Mouse (Mus musculus): ENCODE measurements around the gene Il1b. TPM values are rescaled to one million over a fixed set of nuclear protein-coding genes. Genes with fewer than 3 reads are reported as not detected.

Il1b gene
- polyA plus RNA-seq, 1 experiment from 2014 or later: 0.38 TPM

DNA sequence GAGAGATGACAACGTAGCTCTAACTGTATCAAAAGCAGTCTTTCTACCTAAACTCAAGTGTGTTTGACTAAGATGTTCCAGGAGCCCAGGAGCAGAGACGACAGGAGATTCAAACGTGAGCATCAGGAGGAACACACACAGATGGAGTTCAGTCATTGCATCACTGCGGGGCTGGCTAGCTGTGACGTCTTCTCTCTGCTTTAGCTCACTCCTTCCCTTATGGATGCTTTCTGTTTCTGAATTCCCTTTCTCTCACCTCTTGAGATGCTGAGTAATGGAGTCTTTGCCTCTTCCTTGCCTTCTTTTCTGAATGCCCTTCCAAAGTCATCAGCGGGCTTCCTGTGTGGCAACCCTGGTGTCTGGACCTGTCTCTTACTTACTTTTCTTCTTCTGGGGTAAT lies 56.1 kb downstream of the Il1b start:
- Histone ChIP-seq H3K4me2 (no peak overlapping the region), H3K27ac (no peak overlapping the region), H3K9ac (no peak overlapping the region), H3K4me3 (no peak overlapping the region), H3K27me3 (replicated peaks) (peaks cover 3% of the 10 kb centered on the region; the same call in 1 of the 2 replicates), H3K9me3 (replicated peaks) (no peaks in the 10 kb centered on the region), H3K36me3 (no peaks in the 10 kb centered on the region), H3K4me1 (no peaks in the 10 kb centered on the region)
- 59% methylated on average over 6 of the region's 6 CpGs for WGBS (ENCODE audit: insufficient replicate concordance)
- no peak for ATAC-seq

Other genes with a start within 250 kb of the Il1b start
- 12.3 and 13.6 TPM in 2 replicates for gene Chchd5, start 241.4 kb downstream of the Il1b start, polyA plus RNA-seq (2016; fragmentation: Nextera tagmentation; extraction: Ambion mirVana)
- gene Slc20a1, start 172.4 kb downstream of the Il1b start, polyA plus RNA-seq (2016; fragmentation: Nextera tagmentation; extraction: Ambion mirVana): 76.2 and 78.4 TPM in 2 replicates
- gene Ckap2l, start 73.9 kb downstream of the Il1b start, polyA plus RNA-seq (2016; fragmentation: Nextera tagmentation; extraction: Ambion mirVana): 31.6 and 36.3 TPM in 2 replicates
- gene Il1a, start 61.2 kb downstream of the Il1b start, polyA plus RNA-seq (2016; fragmentation: Nextera tagmentation; extraction: Ambion mirVana): 2.8 and 3.7 TPM in 2 replicates
- gene F830045P16Rik, start 165.5 kb upstream of the Il1b start, polyA plus RNA-seq (2016; fragmentation: Nextera tagmentation; extraction: Ambion mirVana): not detected in 2 replicates
- gene Sirpa, start 221.7 kb upstream of the Il1b start, polyA plus RNA-seq (2016; fragmentation: Nextera tagmentation; extraction: Ambion mirVana): 20.7 and 22.6 TPM in 2 replicates